Mouse (Mus musculus): ENCODE measurements at regions not wholly inside any gene's neighbourhood (a gene's known extent, or its start where the extent isn't known, plus 50 kb on each side); places are given as distances from the start of the nearest gene placed in this dataset.

DNA sequence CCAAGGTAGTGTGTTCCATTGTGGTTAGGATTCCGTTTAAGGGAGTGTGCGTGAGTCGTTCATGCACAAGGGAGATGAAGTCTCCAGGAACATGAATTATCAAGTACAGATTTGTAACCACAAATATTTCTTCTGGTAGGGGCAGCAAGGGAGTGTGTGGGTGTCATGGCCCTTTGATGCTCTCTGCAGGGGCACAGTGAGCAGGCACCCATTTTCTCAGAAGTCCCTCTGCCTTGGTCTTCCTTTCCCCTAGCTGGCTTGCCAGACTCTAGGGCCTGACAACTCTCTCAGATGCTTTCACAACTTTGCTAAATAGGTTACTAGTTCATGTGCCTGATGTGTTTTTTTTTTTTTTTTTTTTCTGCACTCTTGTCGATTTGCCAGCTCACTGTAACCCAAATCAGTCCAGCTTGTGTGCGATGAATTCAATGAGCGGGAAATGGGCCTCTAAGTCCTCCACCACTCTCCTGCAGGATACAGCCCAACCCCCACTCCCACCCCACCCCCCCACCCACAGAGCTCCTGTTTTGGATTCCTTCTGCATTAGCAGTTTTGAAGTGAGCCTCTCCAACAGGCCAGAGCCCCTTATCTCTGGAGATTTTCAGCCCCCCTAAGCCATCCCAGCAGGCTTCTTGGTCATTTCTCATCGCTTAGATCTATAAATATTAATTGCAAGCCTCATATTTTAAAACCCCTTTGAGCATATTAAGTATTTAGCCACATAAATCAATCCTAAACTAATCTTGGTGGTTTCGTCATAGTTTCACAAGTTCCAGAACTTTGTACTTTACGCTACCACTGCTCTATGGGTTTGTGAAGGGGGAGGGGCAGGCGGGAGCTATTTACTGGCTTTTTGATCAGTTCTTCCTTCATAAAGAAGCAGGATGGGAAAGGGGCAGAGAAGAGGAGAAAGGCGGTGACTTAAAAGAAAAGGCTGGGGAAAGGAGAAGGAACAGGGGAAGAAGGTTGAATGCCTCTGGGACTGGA lies 628.4 kb upstream of the Cdh11 start:
- intact Hi-C loops (cut with DNase I) = no loop called here
- no peak for DNase-seq

GRCm38 (mm10) chr8:103422313-103422973 lies 637.0 kb upstream of the Cdh11 start:
- intact Hi-C loops (cut with DNase I) = no loop called here
- no peak for DNase-seq

GRCm38 (mm10) chr8:103425967-103426366 lies 640.5 kb upstream of the Cdh11 start:
- no peak for DNase-seq
- intact Hi-C loops (cut with DNase I) = no loop called here

- no peak for DNase-seq
- intact Hi-C loops (cut with DNase I) = no loop called here
Measured at GRCm38 (mm10) chr8:103430874-103431492, 645.5 kb upstream of the Cdh11 start.

- no peak for DNase-seq
- intact Hi-C loops (cut with DNase I) = no loop called here
Measured at GRCm38 (mm10) chr8:103433532-103434105, 648.2 kb upstream of the Cdh11 start.

- intact Hi-C loops (cut with DNase I) = no loop called here
- DNase-seq = no peak
Measured at GRCm38 (mm10) chr8:103438995-103439717, 653.7 kb upstream of the Cdh11 start.

DNA sequence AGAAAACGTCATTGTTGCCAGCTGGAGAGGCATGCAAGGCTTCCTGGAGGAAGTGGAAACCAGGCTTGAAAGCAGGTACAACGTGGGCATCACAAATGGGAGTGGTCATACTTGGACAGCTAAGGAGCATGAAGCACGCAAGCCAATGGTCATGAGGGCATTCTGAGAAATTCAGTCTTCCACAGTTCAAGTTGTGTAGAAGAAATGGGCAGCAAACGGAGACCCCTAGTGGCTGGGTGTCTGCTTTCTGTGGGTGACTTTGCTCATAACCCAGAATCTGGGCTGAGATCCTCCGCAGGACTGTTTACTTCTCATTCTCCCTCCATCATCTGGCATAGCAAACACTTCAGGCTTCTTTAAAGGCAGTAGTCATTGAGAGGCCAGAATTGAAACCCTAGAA lies 655.7 kb upstream of the Cdh11 start:
- intact Hi-C loops (cut with DNase I) = loop anchor here (5.0 kb wide), 1 partner anchor 654 kb away; the partner anchor contains the start of gene Cdh11
- DNase-seq = no peak

DNA sequence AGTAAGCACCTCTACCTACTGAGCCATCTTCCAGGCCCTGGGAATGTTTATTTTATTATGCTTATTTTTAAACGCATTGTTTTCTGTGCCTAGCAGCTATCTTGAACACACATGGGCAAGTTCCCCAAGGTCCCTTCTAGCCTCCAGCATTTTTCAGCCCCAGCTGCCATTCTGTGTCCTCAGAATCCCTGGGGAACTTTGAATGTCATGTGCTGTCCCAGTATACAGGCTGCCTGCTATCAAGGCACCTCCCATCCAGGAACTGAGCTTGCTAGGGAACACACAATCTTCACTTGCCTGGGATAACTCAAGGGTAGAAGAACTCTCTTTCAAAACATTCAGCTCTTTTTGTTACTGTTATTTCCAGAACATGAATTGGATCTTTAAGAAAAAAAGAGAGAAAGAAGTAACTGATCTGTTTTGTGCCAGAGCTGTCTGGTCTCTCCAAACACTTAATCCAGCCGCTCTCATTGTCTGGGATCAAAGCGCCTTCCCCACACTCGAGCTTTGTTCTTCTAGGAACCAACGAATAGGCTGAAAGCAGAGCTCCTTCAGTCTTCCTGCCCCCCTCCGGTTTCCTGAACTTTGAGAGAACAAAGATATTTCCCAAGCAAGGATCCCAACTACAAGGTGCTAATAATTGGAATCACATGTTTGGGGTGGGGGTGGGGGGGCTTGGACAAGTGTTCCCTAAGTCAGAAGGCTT lies 657.1 kb upstream of the Cdh11 start:
- DNase-seq = no peak
- intact Hi-C loops (cut with DNase I) = loop anchor here (5.0 kb wide), 1 partner anchor 655 kb away; the partner anchor contains the start of gene Cdh11

DNA sequence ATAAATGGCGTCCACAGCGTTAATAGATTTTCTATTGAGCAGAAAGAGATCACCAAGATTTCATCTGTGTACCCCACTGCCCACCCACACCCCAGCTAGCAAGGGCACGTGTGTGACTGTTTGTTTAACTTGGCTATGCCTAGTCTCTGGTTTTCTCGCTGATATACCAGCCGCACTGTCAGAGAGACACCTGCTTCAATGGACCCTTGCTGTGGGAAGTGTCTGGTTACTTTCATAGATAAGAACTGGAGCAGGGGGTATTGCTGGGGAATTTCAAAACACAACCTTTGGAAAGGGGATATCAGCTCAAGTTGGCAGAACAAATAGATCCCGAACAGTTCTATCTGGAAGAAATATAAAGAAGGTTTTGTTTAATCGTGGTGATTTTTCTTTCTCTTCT lies 656.8 kb upstream of the Cdh5 start:
- intact Hi-C loops (cut with DNase I) = loop anchor here (5.0 kb wide), 1 partner anchor 657 kb away; the partner anchor contains the start of gene Cdh11
- no peak for DNase-seq

GRCm38 (mm10) chr8:103445378-103445777 lies 656.0 kb upstream of the Cdh5 start:
- intact Hi-C loops (cut with DNase I) = no loop called here
- DNase-seq = no peak

DNA sequence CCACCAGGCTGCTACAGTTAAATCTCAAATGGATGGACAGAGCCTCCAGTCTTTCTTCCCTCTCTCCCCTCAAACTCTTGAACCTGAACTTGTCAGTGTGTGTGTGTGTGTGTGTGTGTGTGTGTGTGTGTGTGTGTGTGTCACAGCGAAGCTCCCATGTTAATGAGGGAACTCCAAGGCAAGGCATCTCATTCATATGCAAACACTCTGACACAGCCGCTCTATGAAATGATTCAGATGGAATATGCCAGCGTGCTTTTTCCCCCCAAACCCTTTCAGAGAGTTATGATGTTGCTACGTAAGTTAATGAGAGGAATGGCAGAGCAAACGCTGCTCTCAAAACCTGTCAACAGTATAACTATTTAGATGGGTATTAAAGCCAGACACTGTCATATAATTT lies 653.5 kb upstream of the Cdh5 start:
- no peak for DNase-seq
- intact Hi-C loops (cut with DNase I) = no loop called here

GRCm38 (mm10) chr8:103451381-103452018 lies 649.9 kb upstream of the Cdh5 start:
- DNase-seq = no peak
- intact Hi-C loops (cut with DNase I) = no loop called here

DNA sequence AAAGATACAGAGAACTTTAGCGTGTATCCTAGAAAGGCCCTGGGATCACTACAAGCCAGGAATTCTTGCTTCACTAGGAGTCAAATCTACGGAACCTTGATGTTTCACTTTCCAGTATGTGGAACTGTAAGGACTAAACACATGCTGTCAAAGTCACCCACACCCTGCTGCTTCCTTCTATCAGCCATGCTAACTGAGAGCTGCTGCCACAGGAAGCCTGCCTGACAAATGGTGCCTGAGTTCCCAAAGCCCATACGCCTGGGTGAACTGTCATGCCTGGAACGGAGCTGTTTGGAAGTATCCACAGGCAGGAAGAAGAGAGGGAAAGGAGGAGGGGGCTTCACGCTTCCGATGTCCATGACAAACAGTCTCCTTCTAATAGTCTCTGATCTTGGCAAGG lies 644.2 kb upstream of the Cdh5 start:
- intact Hi-C loops (cut with DNase I) = no loop called here
- no peak for DNase-seq

DNA sequence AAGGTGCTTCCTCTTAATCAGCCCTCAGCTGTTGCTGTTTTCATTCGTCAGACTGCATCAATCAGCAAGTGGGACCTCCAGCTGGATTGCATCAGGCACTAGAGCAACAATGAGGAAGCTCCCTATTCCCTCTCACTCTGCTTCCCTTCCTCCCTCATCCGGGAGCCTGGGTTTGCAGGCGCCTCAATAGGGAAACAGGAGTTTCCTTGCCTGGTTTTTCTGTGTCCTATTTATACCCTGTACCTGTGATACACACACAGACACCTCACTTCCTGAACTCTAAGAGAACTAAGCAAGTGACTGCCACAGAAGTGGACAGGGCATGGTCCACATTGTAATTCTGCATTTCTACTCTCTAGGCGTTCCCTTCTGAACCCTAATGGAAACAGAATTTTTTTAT lies 637.9 kb upstream of the Cdh5 start:
- intact Hi-C loops (cut with DNase I) = no loop called here
- no peak for DNase-seq

- intact Hi-C loops (cut with DNase I) = no loop called here
- DNase-seq = no peak
Measured at GRCm38 (mm10) chr8:103464777-103465353, 636.6 kb upstream of the Cdh5 start.

GRCm38 (mm10) chr8:103467536-103468160 lies 633.8 kb upstream of the Cdh5 start:
- intact Hi-C loops (cut with DNase I) = no loop called here
- DNase-seq = no peak

- intact Hi-C loops (cut with DNase I) = no loop called here
- no peak for DNase-seq
Measured at GRCm38 (mm10) chr8:103469049-103469448, 632.4 kb upstream of the Cdh5 start.

DNA sequence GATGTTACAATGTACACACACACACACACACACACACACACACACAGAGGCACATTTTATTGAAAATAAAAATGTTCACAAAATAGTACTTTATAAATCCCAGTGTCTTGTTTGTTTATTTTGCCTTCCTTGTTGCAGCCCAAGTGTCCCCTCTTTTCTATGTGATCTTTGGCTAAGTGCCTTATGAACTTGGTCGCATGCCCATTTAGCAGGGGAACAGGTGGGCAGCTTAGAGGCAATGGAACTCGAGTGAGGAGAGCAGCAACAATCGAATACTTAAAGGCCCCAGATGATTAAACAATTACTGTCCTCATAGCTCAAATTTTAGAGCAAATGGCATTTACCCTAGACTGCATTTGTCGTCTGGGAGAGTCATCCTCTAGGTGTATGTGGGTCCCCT lies 631.1 kb upstream of the Cdh5 start:
- DNase-seq = no peak
- intact Hi-C loops (cut with DNase I) = no loop called here
